Comparison of ENCODE assay signal across 14 mouse cellular contexts in genomic region chr11:84573637-84574036, GRCm38 (mm10). TPM values are rescaled to one million over a fixed set of nuclear protein-coding genes. Genes with fewer than 3 reads are reported as not detected.
"Had no signal": no experiment of that assay in that cellular context is flagged by ENCODE, and none has a peak within 500 bp of the region (broad histone marks: within the 10 kb centered on the region; RNA-seq: fewer than 3 reads in every experiment).

No protein-coding gene starts in this region.

- H3K36me3 ChIP-seq: limb, embryonic 15.5 days; liver, embryonic 12.5 days; neural tube, embryonic 15.5 days had no signal

- DNase-seq: kidney, adult 2 months; layer of hippocampus, adult 9-11 months; layer of hippocampus, postnatal 36 days; lung, embryonic 14.5 days; lung, postnatal 10 days; lung, postnatal 4 days; right cerebral cortex, adult 18-20 months; right cerebral cortex, postnatal 25 days; thymus, postnatal 4 days had no signal

- H3K27ac ChIP-seq: limb, embryonic 15.5 days; liver, embryonic 12.5 days; neural tube, embryonic 15.5 days had no signal

- H3K4me3 ChIP-seq: limb, embryonic 15.5 days; liver, embryonic 12.5 days; myocyte; neural tube, embryonic 15.5 days had no signal

- H3K4me2 ChIP-seq: limb, embryonic 15.5 days; liver, embryonic 12.5 days; lung, embryonic 14.5 days; neural tube, embryonic 15.5 days had no signal

- H3K9me3 ChIP-seq: limb, embryonic 15.5 days; liver, embryonic 12.5 days; neural tube, embryonic 15.5 days had no signal

- ATAC-seq: liver, embryonic 12.5 days had no signal

- H3K9ac ChIP-seq: limb, embryonic 15.5 days; liver, embryonic 12.5 days; lung, embryonic 14.5 days; neural tube, embryonic 15.5 days had no signal

RNA-seq across cellular contexts. Expression of gene Lhx1, which starts 48.3 kb away (rescaled TPM):
- polyA plus RNA-seq: liver, embryonic 12.5 days; lung, embryonic 14.5 days; myocyte; thymus, postnatal 0 days had no signal
